In genomic region chr14:49300981-49301619, GRCm38 (mm10) we compare ENCODE assay signal across 21 mouse cellular contexts. TPM values are rescaled to one million over a fixed set of nuclear protein-coding genes. Genes with fewer than 3 reads are reported as not detected.
DNase-seq lines count a peak whose midpoint lies in the region; ATAC-seq and TF ChIP-seq lines count a peak whose summit lies in the region.
"Had no signal": no experiment of that assay in that cellular context is flagged by ENCODE, and none has a peak within 500 bp of the region (broad histone marks: within the 10 kb centered on the region; RNA-seq: fewer than 3 reads in every experiment).

No protein-coding gene starts in this region.

- no peaks in the 10 kb centered on the region for H3K36me3 ChIP-seq in hindbrain, embryonic 13.5 days
- no peaks in the 10 kb centered on the region for H3K36me3 ChIP-seq in hindbrain, postnatal 0 days (ENCODE audit: insufficient read depth, low read length)
- H3K36me3 ChIP-seq in ES-Bruce4 (ENCODE audit: control insufficient read depth, insufficient read depth, low read length, poor library complexity, severe bottlenecking) = no peaks in the 10 kb centered on the region
- H3K36me3 ChIP-seq: heart, embryonic 10.5 days had no signal

- no peaks in the 10 kb centered on the region for H3K9me3 ChIP-seq in hindbrain, embryonic 13.5 days
- H3K9me3 ChIP-seq in hindbrain, postnatal 0 days (ENCODE audit: low read length) = no peaks in the 10 kb centered on the region
- no peaks in the 10 kb centered on the region for H3K9me3 ChIP-seq in ES-Bruce4 (replicated peaks; ENCODE audit: control insufficient read depth, insufficient read depth, low read length, poor library complexity, severe bottlenecking)
- H3K9me3 ChIP-seq: heart, embryonic 10.5 days had no signal

- no peak overlapping the region for H3K27ac ChIP-seq in hindbrain, embryonic 13.5 days
- no peak overlapping the region for H3K27ac ChIP-seq in hindbrain, postnatal 0 days
- H3K27ac ChIP-seq in ES-Bruce4 (ENCODE audit: insufficient read depth, low read length) = no peak overlapping the region
- H3K27ac ChIP-seq: heart, embryonic 10.5 days had no signal

- peaks cover 5% of the 10 kb centered on the region for H3K4me1 ChIP-seq in hindbrain, embryonic 13.5 days (replicated peaks)
- no peaks in the 10 kb centered on the region; the same call in 1 of the 2 replicates for H3K4me1 ChIP-seq in hindbrain, postnatal 0 days (ENCODE audit: insufficient read depth, low read length)
- H3K4me1 ChIP-seq in ES-Bruce4 (ENCODE audit: control insufficient read depth, insufficient read depth, low read length) = no peaks in the 10 kb centered on the region

- DNase-seq in hindbrain, postnatal 0 days (ENCODE audit: low spot score) = no peak
- DNase-seq in R1 (ENCODE audit: low read depth, low spot score) = peak; percentile 80
- peak; percentile 44 for DNase-seq in embryo, embryonic 10.5 days (ENCODE audit: low spot score)
- no peak for DNase-seq in cerebellum, adult 9-11 months
- DNase-seq in T-cell, adult 2 months (ENCODE audit: low spot score) = no peak
- no peak for DNase-seq in right cerebral cortex, adult 2 months (ENCODE audit: low spot score in 2 of 2)
- DNase-seq: cerebellum, postnatal 36 days; gastrocnemius, postnatal 36 days; kidney, adult 11 months; liver; lung, embryonic 14.5 days; right cerebral cortex, postnatal 25 days had no signal

- 0 out of 2 replicates have a peak, but pooled peaks have one; percentile 13 for TF ChIP-seq EP300 in ES-Bruce4 (IDR thresholded peaks at IDR 0.05; ENCODE audit: insufficient read depth, low read depth, low read length)

- no peak overlapping the region for H3K4me2 ChIP-seq in hindbrain, embryonic 13.5 days
- H3K4me2 ChIP-seq in hindbrain, postnatal 0 days (ENCODE audit: low read depth, low read length) = no peak overlapping the region
- H3K4me2 ChIP-seq: lung, embryonic 14.5 days had no signal

- H3K27me3 ChIP-seq in hindbrain, embryonic 13.5 days = no peaks in the 10 kb centered on the region
- H3K27me3 ChIP-seq in hindbrain, postnatal 0 days (ENCODE audit: insufficient read depth, low read length) = no peaks in the 10 kb centered on the region
- H3K27me3 ChIP-seq in ES-Bruce4 (ENCODE audit: control insufficient read depth, insufficient read depth, low read length, poor library complexity, severe bottlenecking) = no peaks in the 10 kb centered on the region

- no peak for TF ChIP-seq CTCF in hindbrain, postnatal 0 days (IDR thresholded peaks at IDR 0.05; ENCODE audit: low read depth)
- TF ChIP-seq CTCF in ES-Bruce4 (IDR thresholded peaks at IDR 0.05; ENCODE audit: low read depth, low read length) = no peak

- no peak overlapping the region for H3K9ac ChIP-seq in hindbrain, embryonic 13.5 days
- no peak overlapping the region for H3K9ac ChIP-seq in hindbrain, postnatal 0 days (replicated peaks; ENCODE audit: low read length)
- H3K9ac ChIP-seq in ES-Bruce4 (ENCODE audit: low read depth, poor library complexity, severe bottlenecking) = no peak overlapping the region
- H3K9ac ChIP-seq: lung, embryonic 14.5 days had no signal

- 0 out of 2 replicates have a peak, but pooled peaks have one; percentile 52 for ATAC-seq in hindbrain, embryonic 13.5 days (ENCODE audit: low FRiP score)
- no peak for ATAC-seq in hindbrain, postnatal 0 days

- TF ChIP-seq POLR2A in ES-Bruce4 (IDR thresholded peaks at IDR 0.05; ENCODE audit: insufficient read depth, low read length) = no peak

- WGBS in hindbrain, embryonic 13.5 days = 27% methylated on average over 8 of the region's 8 CpGs
- WGBS in hindbrain, postnatal 0 days = 35% methylated on average over 8 of the region's 8 CpGs

- H3K4me3 ChIP-seq in hindbrain, embryonic 13.5 days = no peak overlapping the region
- no peak overlapping the region for H3K4me3 ChIP-seq in hindbrain, postnatal 0 days (ENCODE audit: low read length)
- no peak overlapping the region for H3K4me3 ChIP-seq in ES-Bruce4 (ENCODE audit: low read depth, low read length)
- H3K4me3 ChIP-seq: heart, embryonic 10.5 days had no signal

RNA-seq across cellular contexts. Expression of gene ccdc198, which starts 55.8 kb away (rescaled TPM):
- 0.45 and 0.51 TPM in 2 replicates for polyA plus RNA-seq in hindbrain, embryonic 13.5 days (2015; fragmentation: Nextera tagmentation; extraction: Ambion mirVana)
- not detected in 2 replicates for total RNA-seq in hindbrain, postnatal 0 days (2014; rRNA removed)
- polyA plus RNA-seq in hindbrain, postnatal 0 days (2015; fragmentation: Nextera tagmentation; extraction: Ambion mirVana) = 0.18 and 0.19 TPM in 2 replicates
- polyA plus RNA-seq in ES-Bruce4 (2011; ENCODE audit: insufficient read depth, insufficient read length, low read depth, missing spikeins) = not detected in 2 replicates
- total RNA-seq: gastrocnemius, postnatal 36 days; heart, postnatal 25 days; layer of hippocampus, adult 8-10 months; left cerebral cortex, postnatal 14 days; MEL had no signal
- polyA plus RNA-seq: C2C12; embryonic facial prominence, embryonic 14.5 days had no signal

Comparison
In these comparisons a context has a peak if more than half of its experiments do, and no peak if none do; other contexts are left out.
1. DNase-seq: peak in R1 (single experiment) and embryo, embryonic 10.5 days (single experiment); none in hindbrain, postnatal 0 days (single experiment), cerebellum, adult 9-11 months (single experiment), T-cell, adult 2 months (single experiment) and right cerebral cortex, adult 2 months (0 of 2).